Mouse (Mus musculus): ENCODE measurements around the gene Rap1gap.

GRCm38 (mm10) chr4:137703077-137703476 is 38.6 kb downstream of the Rap1gap start:
- no peak for TF ChIP-seq POLR2A (IDR thresholded peaks at IDR 0.05; ENCODE audit: borderline replicate concordance, extremely low read depth, insufficient read depth, insufficient read length, poor library complexity, severe bottlenecking)
- TF ChIP-seq CTCF (IDR thresholded peaks at IDR 0.05; ENCODE audit: borderline replicate concordance, extremely low read depth, insufficient read depth, insufficient read length): no peak
